Mouse (Mus musculus) erythroblast, embryonic 14.5 days (primary cell): ENCODE data around the gene Otud4. TPM values are rescaled to one million over a fixed set of nuclear protein-coding genes. Genes with fewer than 3 reads are reported as not detected.
A peak's percentile ranks its signal among the peaks of the same experiment; 100 is the strongest.
"Not testable (repeated sequence)": the region's sequence is repeated elsewhere in the genome, so short reads cannot be mapped to it uniquely, and the experiment has no call there.

ENCODE experiments used
- H3K27me3 ChIP-seq: 2 replicates; pipeline ENCODE4 v1.6.1; 2012; ENCODE audit warnings: inconsistent platforms; ENCODE audit not compliant: control insufficient read depth
- H3K36me3 ChIP-seq: 2 replicates; pipeline ENCODE4 v1.6.1; 2012; ENCODE audit warnings: mild to moderate bottlenecking, inconsistent platforms; ENCODE audit not compliant: control insufficient read depth
- H3K4me1 ChIP-seq: 2 replicates; pipeline ENCODE4 v1.6.1; 2012; ENCODE audit warnings: inconsistent platforms; ENCODE audit not compliant: control insufficient read depth
- H3K4me3 ChIP-seq: replicated peaks from 2 replicates; pipeline ENCODE3; 2012; ENCODE audit warnings: moderate library complexity, mild to moderate bottlenecking, inconsistent platforms
- H3K9me3 ChIP-seq: 2 replicates; pipeline ENCODE4 v1.6.1; 2012; ENCODE audit warnings: low read length, inconsistent platforms, mixed read lengths; ENCODE audit not compliant: control insufficient read depth
- GATA1 ChIP-seq: IDR thresholded peaks from 2 replicates; pipeline ENCODE4 v1.6.1; 2012; ENCODE audit warnings: low read length, inconsistent platforms, mixed read lengths
- TAL1 ChIP-seq: IDR thresholded peaks from 3 replicates; pipeline ENCODE4 v1.6.1; 2012; ENCODE audit warnings: low read length, inconsistent platforms, mixed read lengths
- polyA plus RNA-seq: library from polyadenylated mRNA; stranded (reverse); fragments of >175 nt; gene quantifications from 2 replicates; pipeline ENCODE4 v1.2.3, GENCODE M21; 2012

Gene Otud4
- polyA plus RNA-seq, 1 experiment, result 0.08 TPM

- Histone ChIP-seq H3K9me3 (no peaks in the 10 kb centered on the region), H3K4me3 (no peak overlapping the region), H3K36me3 (peaks cover 2% of the 10 kb centered on the region), H3K4me1 (peaks cover 12% of the 10 kb centered on the region), H3K27me3 (no peaks in the 10 kb centered on the region)
- TF ChIP-seq TAL1 (no peak), GATA1 (no peak)
These were observed 3.3 kb upstream of the Otud4 start for GRCm38 (mm10) chr8:79636151-79636550.

GRCm38 (mm10) chr8:79637237-79637636 lies 2.2 kb upstream of the Otud4 start:
- no peaks in the 10 kb centered on the region for H3K9me3 ChIP-seq
- H3K36me3 ChIP-seq, result peaks cover 11% of the 10 kb centered on the region
- H3K4me3 ChIP-seq, result no peak overlapping the region
- no peak for TF ChIP-seq GATA1
- TF ChIP-seq TAL1, result no peak
- no peaks in the 10 kb centered on the region for H3K27me3 ChIP-seq
- H3K4me1 ChIP-seq, result peaks cover 22% of the 10 kb centered on the region

- no peaks in the 10 kb centered on the region for H3K27me3 ChIP-seq
- H3K4me3 ChIP-seq, result peak overlapping the region; percentile 100
- H3K4me1 ChIP-seq, result peaks cover 27% of the 10 kb centered on the region
- TF ChIP-seq GATA1 (no peak), TAL1 (no peak)
- H3K36me3 ChIP-seq, result peaks cover 18% of the 10 kb centered on the region
- no peaks in the 10 kb centered on the region for H3K9me3 ChIP-seq
These were observed 1.3 kb upstream of the Otud4 start for GRCm38 (mm10) chr8:79638001-79638706.

GRCm38 (mm10) chr8:79638707-79639549 lies 490 bp upstream of the Otud4 start:
- Histone ChIP-seq H3K4me3 (peak overlapping the region; percentile 100), H3K36me3 (peaks cover 26% of the 10 kb centered on the region), H3K9me3 (no peaks in the 10 kb centered on the region), H3K27me3 (no peaks in the 10 kb centered on the region), H3K4me1 (peaks cover 32% of the 10 kb centered on the region)
- TF ChIP-seq GATA1 (no peak), TAL1 (no peak)

GRCm38 (mm10) chr8:79641119-79641518 lies 1.7 kb downstream of the Otud4 start:
- H3K36me3 ChIP-seq, result peaks cover 48% of the 10 kb centered on the region
- H3K4me1 ChIP-seq, result peaks cover 39% of the 10 kb centered on the region
- H3K9me3 ChIP-seq, result no peaks in the 10 kb centered on the region
- H3K27me3 ChIP-seq, result no peaks in the 10 kb centered on the region
- TF ChIP-seq GATA1 (no peak), TAL1 (no peak)
- H3K4me3 ChIP-seq, result peak overlapping the region; percentile 100

GRCm38 (mm10) chr8:79649569-79649968 lies 10.2 kb downstream of the Otud4 start:
- Histone ChIP-seq H3K27me3 (no peaks in the 10 kb centered on the region), H3K4me3 (no peak overlapping the region), H3K4me1 (peaks cover 2% of the 10 kb centered on the region), H3K9me3 (no peaks in the 10 kb centered on the region), H3K36me3 (peaks cover 92% of the 10 kb centered on the region)
- no peak for TF ChIP-seq TAL1
- TF ChIP-seq GATA1, result no peak

- H3K4me1 ChIP-seq, result peaks cover 2% of the 10 kb centered on the region
- no peak overlapping the region for H3K4me3 ChIP-seq
- H3K36me3 ChIP-seq, result peaks cover 92% of the 10 kb centered on the region
- TF ChIP-seq TAL1, result no peak
- TF ChIP-seq GATA1, result no peak
- H3K27me3 ChIP-seq, result no peaks in the 10 kb centered on the region
- no peaks in the 10 kb centered on the region for H3K9me3 ChIP-seq
These were observed 10.9 kb downstream of the Otud4 start for GRCm38 (mm10) chr8:79650158-79650814.

GRCm38 (mm10) chr8:79653736-79654135 lies 14.3 kb downstream of the Otud4 start:
- no peak for TF ChIP-seq GATA1
- TF ChIP-seq TAL1, result no peak
- H3K4me1 ChIP-seq, result no peaks in the 10 kb centered on the region
- no peak overlapping the region for H3K4me3 ChIP-seq
- peaks cover 89% of the 10 kb centered on the region for H3K36me3 ChIP-seq
- H3K9me3 ChIP-seq, result no peaks in the 10 kb centered on the region
- H3K27me3 ChIP-seq, result no peaks in the 10 kb centered on the region

GRCm38 (mm10) chr8:79658715-79659114 lies 19.3 kb downstream of the Otud4 start:
- not testable (repeated sequence) for H3K4me1 ChIP-seq, H3K9me3 ChIP-seq, H3K27me3 ChIP-seq, H3K4me3 ChIP-seq
- H3K36me3 ChIP-seq, result peaks cover 93% of the 10 kb centered on the region
